ENCODE assay signal across 9 mouse cellular contexts in the genomic region with DNA sequence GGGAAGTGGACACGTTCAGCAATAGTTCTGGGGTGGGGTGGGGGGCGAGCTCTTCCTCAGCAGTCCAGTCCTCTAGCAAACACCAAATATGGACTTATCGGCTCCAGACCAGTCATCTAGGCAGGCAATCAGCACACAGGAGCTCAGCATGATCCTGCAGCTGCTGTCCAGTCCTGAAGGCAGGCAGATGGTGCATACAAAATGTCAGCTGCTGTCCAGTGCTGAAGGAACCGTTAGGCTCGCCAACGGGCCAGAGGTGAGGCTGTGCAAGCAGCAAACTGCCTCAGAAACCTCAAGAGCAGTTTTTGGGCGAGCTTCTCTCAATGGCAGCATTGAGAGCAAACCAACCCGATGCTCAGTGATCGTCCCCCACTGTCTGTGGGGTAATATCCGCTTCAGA.
DNase-seq lines count a peak whose midpoint lies in the region; ATAC-seq and TF ChIP-seq lines count a peak whose summit lies in the region.
"Had no signal": no experiment of that assay in that cellular context is flagged by ENCODE, and none has a peak within 500 bp of the region (broad histone marks: within the 10 kb centered on the region; RNA-seq: fewer than 3 reads in every experiment).

No protein-coding gene starts in this region.

- H3K9me3 ChIP-seq in forebrain, embryonic 10.5 days, result no peaks in the 10 kb centered on the region
- H3K9me3 ChIP-seq in forebrain, postnatal 0 days (ENCODE audit: low read length), result no peaks in the 10 kb centered on the region
- H3K9me3 ChIP-seq in hindbrain, postnatal 0 days (ENCODE audit: low read length), result no peaks in the 10 kb centered on the region
- H3K9me3 ChIP-seq: heart, embryonic 15.5 days had no signal

- no peaks in the 10 kb centered on the region for H3K4me1 ChIP-seq in forebrain, embryonic 10.5 days
- H3K4me1 ChIP-seq in forebrain, postnatal 0 days (ENCODE audit: insufficient read depth), result peaks cover 11% of the 10 kb centered on the region; the same call in 1 of the 2 replicates
- H3K4me1 ChIP-seq in hindbrain, postnatal 0 days (ENCODE audit: insufficient read depth, low read length), result no peaks in the 10 kb centered on the region
- H3K4me1 ChIP-seq: heart, embryonic 15.5 days had no signal

- no peak overlapping the region for H3K27ac ChIP-seq in forebrain, embryonic 10.5 days
- H3K27ac ChIP-seq in forebrain, postnatal 0 days (ENCODE audit: low read depth, low read length), result no peak overlapping the region
- peak overlapping the region; percentile 17; the same call in 1 of the 2 replicates for H3K27ac ChIP-seq in hindbrain, postnatal 0 days
- H3K27ac ChIP-seq: heart, embryonic 15.5 days had no signal

- H3K36me3 ChIP-seq in forebrain, embryonic 10.5 days (replicated peaks), result no peaks in the 10 kb centered on the region
- no peaks in the 10 kb centered on the region for H3K36me3 ChIP-seq in forebrain, postnatal 0 days (ENCODE audit: insufficient read depth)
- no peaks in the 10 kb centered on the region for H3K36me3 ChIP-seq in hindbrain, postnatal 0 days (ENCODE audit: insufficient read depth, low read length)
- H3K36me3 ChIP-seq: heart, embryonic 15.5 days had no signal

- H3K9ac ChIP-seq in forebrain, postnatal 0 days, result no peak overlapping the region
- no peak overlapping the region for H3K9ac ChIP-seq in hindbrain, postnatal 0 days (replicated peaks; ENCODE audit: low read length)
- H3K9ac ChIP-seq: heart, embryonic 15.5 days had no signal

- no peak overlapping the region for H3K4me2 ChIP-seq in forebrain, postnatal 0 days (ENCODE audit: low read depth)
- H3K4me2 ChIP-seq in hindbrain, postnatal 0 days (ENCODE audit: low read depth, low read length), result no peak overlapping the region
- H3K4me2 ChIP-seq: heart, embryonic 15.5 days had no signal

- no peak; the same call in 1 of the 2 replicates for ATAC-seq in forebrain, postnatal 0 days
- ATAC-seq in hindbrain, postnatal 0 days, result peak; percentile 84

- no peak for TF ChIP-seq CTCF in forebrain, postnatal 0 days (IDR thresholded peaks at IDR 0.05; ENCODE audit: low read depth)
- no peak for TF ChIP-seq CTCF in hindbrain, postnatal 0 days (IDR thresholded peaks at IDR 0.05; ENCODE audit: low read depth)

- no peaks in the 10 kb centered on the region for H3K27me3 ChIP-seq in forebrain, embryonic 10.5 days (ENCODE audit: poor library complexity, severe bottlenecking)
- H3K27me3 ChIP-seq in forebrain, postnatal 0 days (ENCODE audit: insufficient read depth, low read length), result no peaks in the 10 kb centered on the region
- H3K27me3 ChIP-seq in hindbrain, postnatal 0 days (ENCODE audit: insufficient read depth, low read length), result no peaks in the 10 kb centered on the region
- H3K27me3 ChIP-seq: heart, embryonic 15.5 days had no signal

- peak; percentile 30 for DNase-seq in forebrain, embryonic 10.5 days (ENCODE audit: extremely low spot score, low spot score)
- DNase-seq in forebrain, postnatal 0 days, result no peak
- DNase-seq in urinary bladder, postnatal 36 days (ENCODE audit: low spot score in 2 of 2), result peak; percentile 8 to 12
- DNase-seq in urinary bladder, postnatal 10 days (ENCODE audit: low spot score), result no peak
- DNase-seq in hindbrain, postnatal 0 days (ENCODE audit: low spot score), result peak; percentile 74
- peak; percentile 35 for DNase-seq in lung, postnatal 14 days
- DNase-seq in gastrocnemius, adult 8-10 months (ENCODE audit: low spot score in 2 of 2), result no peak
- no peak for DNase-seq in cerebellum, adult 9-10 months

- 40% methylated on average over 10 of the region's 10 CpGs for WGBS in forebrain, embryonic 10.5 days
- 38% methylated on average over 10 of the region's 10 CpGs for WGBS in forebrain, postnatal 0 days
- 40% methylated on average over 10 of the region's 10 CpGs for WGBS in hindbrain, postnatal 0 days

- no peak overlapping the region for H3K4me3 ChIP-seq in forebrain, embryonic 10.5 days
- H3K4me3 ChIP-seq in forebrain, postnatal 0 days (ENCODE audit: low read depth, low read length), result no peak overlapping the region
- no peak overlapping the region for H3K4me3 ChIP-seq in hindbrain, postnatal 0 days (ENCODE audit: low read length)
- H3K4me3 ChIP-seq: heart, embryonic 15.5 days had no signal

Comparison
In these comparisons a context has a peak if more than half of its experiments do, and no peak if none do; other contexts are left out.
1. DNase-seq: peak in forebrain, embryonic 10.5 days (single experiment), urinary bladder, postnatal 36 days (2 of 2), hindbrain, postnatal 0 days (single experiment) and lung, postnatal 14 days (single experiment); none in forebrain, postnatal 0 days (single experiment), urinary bladder, postnatal 10 days (single experiment), gastrocnemius, adult 8-10 months (0 of 2) and cerebellum, adult 9-10 months (single experiment).